Mouse (Mus musculus) embryonic facial prominence, embryonic 15.5 days (tissue): ENCODE measurements around the gene Lrtm1. TPM values are rescaled to one million over a fixed set of nuclear protein-coding genes. Genes with fewer than 3 reads are reported as not detected.

Source experiments
- ATAC-seq: fragments of 200-750 bp; cut with Nextera tagmentation; 2 replicates; pipeline ENCODE4 v1.8.0; 2017; ENCODE audit warnings: low read depth, moderate TSS enrichment; ENCODE audit not compliant: insufficient number of reproducible peaks, low FRiP score, low TSS enrichment
- H3K27ac ChIP-seq: fragments of 300-500 bp; sonication (generic); replicated peaks from 2 replicates; pipeline ENCODE4 v1.5.1; 2015; ENCODE audit warnings: mild to moderate bottlenecking, inconsistent platforms
- H3K27me3 ChIP-seq: fragments of 300-500 bp; sonication (generic); 2 replicates; pipeline ENCODE4 v1.6.1; 2015; ENCODE audit warnings: inconsistent platforms
- H3K36me3 ChIP-seq: fragments of 300-500 bp; sonication (generic); 2 replicates; pipeline ENCODE4 v1.6.1; 2015; ENCODE audit warnings: mild to moderate bottlenecking, inconsistent platforms
- H3K4me1 ChIP-seq: fragments of 300-500 bp; sonication (generic); 2 replicates; pipeline ENCODE4 v1.6.1; 2015; ENCODE audit warnings: inconsistent platforms
- H3K4me2 ChIP-seq: fragments of 300-500 bp; sonication (generic); replicated peaks from 2 replicates; pipeline ENCODE4 v1.6.1; 2015; ENCODE audit warnings: mild to moderate bottlenecking, inconsistent platforms
- H3K4me3 ChIP-seq: fragments of 300-500 bp; sonication (generic); replicated peaks from 2 replicates; pipeline ENCODE4 v1.5.1; 2015; ENCODE audit warnings: mild to moderate bottlenecking, inconsistent platforms
- H3K9ac ChIP-seq: fragments of 300-500 bp; sonication (generic); 2 replicates; pipeline ENCODE4 v1.6.1; 2015; ENCODE audit warnings: inconsistent platforms
- H3K9me3 ChIP-seq: fragments of 300-500 bp; sonication (generic); replicated peaks from 2 replicates; pipeline ENCODE4 v1.6.1; 2016; ENCODE audit warnings: inconsistent platforms
- WGBS: fragments of 180-500 bp; shearing (Covaris S2); methylation state at CpG from one replicate; pipeline ENCODE4 v1.1.7; 2015; 5-methylcytosine and 5-hydroxymethylcytosine counted together
- polyA plus RNA-seq: library from polyadenylated mRNA; unstranded; fragments of >200 nt; fragmentation: Nextera tagmentation; extraction: Ambion mirVana; gene quantifications from 2 replicates; pipeline ENCODE4 v1.2.1, GENCODE M21; 2015

The Lrtm1 gene
- polyA plus RNA-seq, 1 experiment from 2014 or later, result 0.61 TPM

GRCm38 (mm10) chr14:29080630-29081029 lies 62.6 kb downstream of the Lrtm1 start:
- WGBS, result 70% methylated on average over 4 of the region's 4 CpGs
- H3K36me3 ChIP-seq, result no peaks in the 10 kb centered on the region
- no peak overlapping the region for H3K4me2 ChIP-seq
- H3K27ac ChIP-seq, result no peak overlapping the region
- H3K4me3 ChIP-seq, result no peak overlapping the region
- ATAC-seq, result no peak
- no peaks in the 10 kb centered on the region for H3K4me1 ChIP-seq
- H3K9me3 ChIP-seq, result no peaks in the 10 kb centered on the region
- H3K9ac ChIP-seq, result no peak overlapping the region
- no peaks in the 10 kb centered on the region for H3K27me3 ChIP-seq

GRCm38 (mm10) chr14:29082171-29082570 lies 64.2 kb downstream of the Lrtm1 start:
- no peak overlapping the region for H3K4me2 ChIP-seq
- no peak overlapping the region for H3K4me3 ChIP-seq
- WGBS, result 88% methylated on average over 1 of the region's 1 CpGs
- no peak for ATAC-seq
- no peak overlapping the region for H3K27ac ChIP-seq
- no peaks in the 10 kb centered on the region for H3K9me3 ChIP-seq
- H3K4me1 ChIP-seq, result peaks cover 7% of the 10 kb centered on the region; the same call in 1 of the 2 replicates
- no peaks in the 10 kb centered on the region for H3K36me3 ChIP-seq
- H3K27me3 ChIP-seq, result no peaks in the 10 kb centered on the region
- no peak overlapping the region for H3K9ac ChIP-seq
